Mouse (Mus musculus): ENCODE measurements around the gene Nfix. TPM values are rescaled to one million over a fixed set of nuclear protein-coding genes. Genes with fewer than 3 reads are reported as not detected.
A peak's percentile ranks its signal among the peaks of the same experiment; 100 is the strongest.

Nfix gene
- polyA plus RNA-seq, 3 experiments from 2014 or later: 0.92 to 6.3 (median 3.1) TPM

GRCm38 (mm10) chr8:84713381-84713780 is 86.8 kb downstream of the Nfix start:
- ATAC-seq: no peak

- ATAC-seq: no peak
These were observed 87.4 kb downstream of the Nfix start for GRCm38 (mm10) chr8:84712759-84713120.

DNA sequence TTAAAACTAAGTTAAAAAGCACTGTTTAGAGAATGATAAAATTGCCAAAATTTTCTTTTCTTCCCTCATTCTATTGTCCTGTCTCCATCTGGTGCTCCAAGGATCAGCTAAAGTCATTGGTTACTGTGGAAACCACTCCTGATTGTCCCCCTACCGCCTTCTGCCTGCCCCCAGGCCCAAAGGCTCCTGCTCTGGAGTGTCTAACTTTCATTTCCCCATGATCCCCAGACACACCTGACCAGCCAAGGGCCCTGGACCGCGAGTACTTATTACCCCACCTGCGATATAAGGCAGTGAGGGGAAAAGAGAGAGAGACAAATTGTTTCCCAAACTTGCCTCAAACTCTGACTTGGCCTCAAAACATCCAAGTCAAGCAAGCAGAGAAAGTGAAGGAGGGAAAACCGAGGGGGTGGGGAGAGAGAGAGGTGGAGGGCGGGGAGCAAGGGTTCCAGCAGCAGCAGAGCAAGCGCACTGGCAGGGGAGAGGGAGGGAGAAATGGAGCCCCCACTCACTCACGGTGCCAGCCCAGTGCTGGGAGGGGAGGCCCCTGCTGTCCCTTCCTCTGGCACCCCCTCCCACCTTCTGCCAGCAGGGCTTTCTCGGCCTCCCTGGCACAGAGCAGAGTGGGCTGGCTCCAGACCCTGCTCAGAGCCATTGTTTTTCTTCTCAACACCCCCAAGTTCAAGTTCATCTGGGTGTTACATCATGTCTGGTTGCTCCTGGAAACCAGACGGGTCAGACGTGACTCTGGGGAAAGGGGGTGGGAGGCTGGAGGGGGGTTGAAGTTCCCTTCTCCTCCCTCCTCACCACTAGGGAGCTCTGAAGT is 88.0 kb downstream of the Nfix start:
- no peak for ATAC-seq

- ATAC-seq: no peak
These were observed 88.8 kb downstream of the Nfix start for GRCm38 (mm10) chr8:84711312-84711711.

GRCm38 (mm10) chr8:84709931-84710330 is 90.2 kb downstream of the Nfix start:
- no peak for ATAC-seq

DNA sequence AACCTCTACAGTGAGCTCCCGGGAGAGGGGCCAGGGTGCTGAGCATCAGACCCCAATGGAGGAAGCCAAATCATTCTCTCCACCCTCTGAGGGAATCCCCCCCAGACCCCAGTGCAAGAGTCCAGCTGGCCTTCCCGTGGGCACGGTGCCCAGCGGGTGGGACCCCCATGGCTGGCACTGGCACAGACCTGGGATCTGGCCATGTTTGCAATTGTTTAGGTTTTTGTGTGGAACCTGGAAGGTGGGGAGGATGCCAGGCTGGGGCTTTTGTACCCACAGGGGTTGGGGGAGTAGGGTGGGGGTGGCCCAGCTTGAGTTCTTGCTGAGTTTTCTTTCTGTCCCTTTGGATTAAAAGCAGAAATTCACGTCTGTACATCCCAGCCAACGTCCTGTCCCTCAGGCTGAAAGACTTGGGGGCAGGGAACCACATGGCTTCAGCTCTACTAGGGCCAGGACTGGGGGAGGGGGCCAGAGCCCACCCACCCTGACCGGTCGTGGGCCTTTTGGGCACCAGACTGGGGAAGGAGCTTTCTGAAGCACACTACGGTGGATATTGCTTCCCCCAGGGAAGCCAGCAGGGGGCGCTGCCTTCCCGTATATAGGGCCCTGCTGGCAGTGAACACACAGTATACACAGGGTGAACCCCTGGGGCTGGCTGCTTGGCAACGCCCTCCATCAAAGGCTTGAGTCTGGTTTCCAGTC is 91.2 kb downstream of the Nfix start:
- ATAC-seq: peak; percentile 80

DNA sequence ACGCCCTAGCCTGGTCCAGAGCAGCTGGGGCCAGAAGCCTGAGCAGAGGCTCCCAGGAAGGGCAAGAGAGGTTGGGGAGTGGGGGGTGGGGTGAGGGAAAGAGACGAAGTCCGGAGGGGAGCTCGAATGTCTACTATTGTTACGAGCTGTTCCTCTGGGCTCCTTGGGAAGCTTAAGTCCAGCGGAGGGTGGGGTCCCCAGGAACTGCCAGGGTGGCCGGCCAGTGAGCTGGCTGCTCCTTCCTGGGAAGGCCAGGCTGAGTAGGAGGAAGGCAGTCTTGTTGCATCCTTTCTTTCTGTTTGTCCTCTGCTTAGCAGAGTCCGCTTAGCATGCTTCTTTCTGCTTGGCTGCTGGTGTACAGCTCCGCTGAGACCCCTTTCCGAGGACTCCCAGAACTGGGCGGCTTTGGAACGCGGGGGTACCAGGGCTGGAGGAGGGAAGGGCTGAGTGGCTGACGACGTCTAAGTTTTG is 92.0 kb downstream of the Nfix start:
- ATAC-seq: no peak

DNA sequence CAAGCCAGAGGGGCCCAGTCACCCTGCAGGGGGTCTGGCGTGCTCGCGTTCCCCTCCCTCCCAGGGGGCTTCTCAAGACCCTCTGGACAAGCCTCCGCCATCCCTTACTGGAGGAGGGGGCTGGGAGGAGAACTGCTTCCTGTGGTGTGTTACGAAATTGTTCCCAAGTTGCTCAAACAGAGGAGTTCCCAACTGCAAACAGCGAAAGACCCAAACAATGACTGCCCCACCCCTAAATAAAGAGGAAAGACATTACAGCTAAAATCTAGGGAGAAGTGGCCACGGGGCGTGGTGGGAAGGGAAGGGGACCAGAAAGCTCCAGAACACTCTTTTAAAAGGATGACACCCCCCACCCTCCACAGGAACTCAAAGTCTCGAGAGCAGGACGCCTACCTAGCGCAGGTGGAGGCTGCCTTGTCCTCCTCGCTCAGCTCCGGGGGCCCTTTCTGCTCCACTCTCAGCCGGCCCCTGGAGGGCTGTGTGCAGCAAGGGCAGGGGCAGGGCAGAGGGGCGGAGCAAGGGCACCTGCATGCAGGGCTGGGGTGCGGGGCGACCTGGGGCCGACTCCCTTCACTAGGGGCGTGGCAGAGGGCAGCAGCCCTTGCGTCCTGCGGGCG is 92.8 kb downstream of the Nfix start:
- ATAC-seq: no peak

DNA sequence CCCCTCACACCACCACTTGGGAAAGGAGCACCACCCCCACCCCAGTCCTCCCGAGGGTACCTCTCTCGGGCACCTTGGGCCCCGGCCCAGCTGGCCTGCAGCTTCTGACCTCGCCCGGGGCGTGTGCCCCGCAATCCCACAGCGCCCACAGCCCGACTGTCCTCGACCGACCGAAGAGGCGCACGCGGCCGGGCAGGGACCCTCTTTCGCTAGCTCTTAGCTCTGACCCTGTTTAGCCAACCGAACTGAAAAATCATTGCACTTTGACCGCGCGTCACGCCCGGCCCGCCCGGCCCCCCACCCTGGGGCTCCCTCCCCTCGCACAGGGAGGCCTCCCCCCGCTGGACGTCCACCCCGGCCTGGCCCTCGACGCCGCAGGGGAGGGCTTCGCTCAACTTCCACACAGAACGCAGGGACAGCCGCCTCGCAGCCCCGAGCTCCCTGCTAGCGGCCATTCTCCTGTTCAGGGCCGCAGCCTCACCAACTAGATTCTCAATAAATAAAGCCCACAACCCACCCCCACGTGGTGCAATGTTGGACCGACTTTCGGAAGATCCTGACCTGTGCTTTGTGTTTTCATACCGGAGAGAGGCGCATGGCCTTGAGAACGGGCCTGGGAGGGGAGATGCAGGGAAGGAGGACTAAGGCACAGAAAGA is 93.4 kb downstream of the Nfix start:
- ATAC-seq: no peak

DNA sequence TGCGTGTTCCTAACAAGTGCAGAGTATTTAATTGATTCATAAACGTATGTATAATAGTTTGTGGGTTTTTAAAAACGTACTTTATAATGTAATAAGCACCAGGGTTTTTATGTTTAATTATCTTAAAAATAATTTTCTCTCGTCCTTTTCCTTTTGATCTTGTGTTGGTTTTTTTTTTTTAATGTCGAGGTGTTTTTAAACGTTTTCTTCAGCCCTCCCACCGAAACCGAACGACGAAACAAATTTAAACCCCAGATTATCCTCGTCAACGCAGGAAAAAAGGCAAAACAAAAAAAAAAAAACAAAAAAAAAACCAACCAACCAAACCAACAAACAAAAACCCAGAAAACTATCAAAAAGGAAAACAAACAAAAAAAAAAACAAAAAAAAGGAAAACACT is 94.2 kb downstream of the Nfix start:
- no peak for ATAC-seq

GRCm38 (mm10) chr8:84704867-84705831 is 95.0 kb downstream of the Nfix start:
- no peak for ATAC-seq

- peak; percentile 51 for ATAC-seq
These were observed 95.8 kb downstream of the Nfix start for GRCm38 (mm10) chr8:84704356-84704755.

GRCm38 (mm10) chr8:84703466-84704249 is 96.5 kb downstream of the Nfix start:
- ATAC-seq: peak; percentile 43

GRCm38 (mm10) chr8:84702963-84703465 is 97.1 kb downstream of the Nfix start:
- ATAC-seq: no peak

DNA sequence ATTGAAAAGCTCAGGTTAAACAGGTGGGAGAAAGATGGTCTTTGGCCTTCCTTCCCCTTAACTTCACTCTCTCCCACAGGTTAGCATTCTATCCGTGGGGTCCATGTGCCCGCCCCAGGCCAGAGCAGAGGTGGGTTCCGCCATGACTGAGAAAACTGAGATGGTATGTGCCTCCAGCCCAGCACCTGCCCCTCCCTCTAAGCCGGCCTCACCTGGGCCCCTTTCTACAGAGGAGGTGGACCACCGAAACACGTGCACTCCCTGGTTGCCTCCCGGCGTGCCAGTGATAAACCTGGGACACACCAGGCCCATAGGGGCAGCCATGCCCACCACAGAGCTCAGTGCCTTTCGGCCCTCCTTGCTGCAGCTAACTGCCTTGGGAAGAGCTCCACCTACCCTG is 97.6 kb downstream of the Nfix start:
- no peak for ATAC-seq

DNA sequence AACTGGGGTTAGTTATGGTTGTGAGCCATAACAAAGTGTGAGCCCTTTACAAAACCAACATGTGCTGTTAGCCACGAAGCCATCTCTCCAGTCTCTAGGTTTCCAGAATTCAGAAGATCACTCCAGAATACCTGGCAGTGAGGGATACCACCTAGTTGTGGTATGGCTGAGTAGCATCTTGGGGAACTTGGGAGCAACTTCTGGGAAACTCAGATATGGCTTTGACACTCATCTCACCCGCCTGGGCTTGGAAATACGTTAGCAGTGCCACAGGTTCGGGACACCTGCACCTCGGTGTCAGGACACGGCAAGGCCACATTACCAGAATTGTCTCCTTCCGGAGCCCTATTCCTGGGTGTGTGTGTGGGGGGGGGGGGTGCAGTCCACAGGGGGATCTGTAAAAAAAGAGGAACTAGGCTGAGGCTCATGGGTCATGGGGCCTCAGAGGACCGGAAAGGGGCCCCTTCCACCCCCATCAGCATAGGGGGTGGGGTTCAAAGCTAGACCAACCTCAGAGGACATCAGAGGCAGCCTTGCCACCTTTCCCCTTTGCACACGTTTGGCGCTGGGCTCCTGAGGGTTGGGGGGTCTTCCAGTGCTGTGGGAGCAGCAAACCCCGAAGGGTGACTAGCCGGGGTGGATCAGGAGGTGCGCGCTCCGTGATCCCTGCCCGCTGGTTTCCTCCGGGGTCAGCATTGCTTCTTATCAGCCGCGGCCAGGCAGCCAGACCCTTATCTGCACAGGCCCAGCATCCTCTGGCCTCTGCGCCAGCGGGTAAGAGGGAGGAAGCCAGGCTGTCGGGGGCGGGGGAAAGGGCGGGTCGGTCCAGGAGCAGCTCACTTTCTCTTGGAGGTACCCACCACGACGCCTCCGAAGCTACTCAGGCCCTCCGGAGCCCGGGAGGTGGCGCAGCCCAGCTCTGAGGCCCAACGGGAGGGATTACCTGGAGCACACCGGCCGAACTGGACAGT is 98.9 kb downstream of the Nfix start, which contains the start of gene Lyl1:
Gene Lyl1 (plus strand): TSS at position 517 of the 971 bp plus-strand sequence.
- peak; percentile 28 for ATAC-seq

DNA sequence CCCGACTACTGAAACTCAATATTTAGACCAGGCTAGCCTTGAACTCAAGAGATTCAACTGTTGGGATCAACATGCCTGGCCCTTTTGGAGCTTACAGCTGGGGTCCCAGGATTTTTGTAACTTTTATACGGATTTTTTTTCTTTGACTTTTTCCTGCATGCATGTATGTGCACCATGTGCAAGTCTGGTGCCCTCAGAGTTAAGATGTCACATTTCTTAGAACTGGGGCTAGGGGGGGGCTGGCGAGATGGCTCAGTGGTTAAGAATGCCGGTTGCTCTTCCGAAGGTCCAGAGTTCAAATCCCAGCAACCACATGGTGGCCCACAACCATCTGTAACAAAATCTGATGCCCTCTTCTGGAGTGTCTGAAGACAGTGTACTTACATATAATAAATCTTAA is 99.6 kb downstream of the Nfix start:
- no peak for ATAC-seq

DNA sequence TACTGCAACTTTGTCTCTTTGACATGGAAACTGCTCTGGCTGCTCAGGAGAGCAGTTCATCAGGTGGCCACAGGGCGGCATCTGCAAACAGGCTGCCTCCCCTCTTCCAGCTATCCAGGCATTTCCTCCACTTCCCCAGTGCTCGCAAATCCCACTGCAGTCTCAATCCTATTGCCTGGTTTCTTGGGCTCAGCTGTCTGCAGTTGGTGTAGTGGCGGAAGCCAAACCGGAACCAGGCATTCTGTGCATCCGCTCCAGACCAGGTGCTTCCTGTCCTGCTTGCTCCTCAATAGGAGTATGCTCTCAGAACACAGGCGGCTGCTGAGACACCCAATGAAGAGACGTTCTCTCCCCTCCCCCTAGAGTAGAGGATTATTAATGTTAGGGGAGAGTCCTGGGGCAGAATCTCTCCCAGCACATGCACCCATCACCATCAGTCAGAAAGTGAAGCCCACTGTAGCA is 100.3 kb downstream of the Nfix start:
- ATAC-seq: peak; percentile 38

- ATAC-seq: no peak
These were observed 101.2 kb downstream of the Nfix start for GRCm38 (mm10) chr8:84698929-84699401.
